Mouse (Mus musculus): ENCODE measurements around the gene Rapgef4. TPM values are rescaled to one million over a fixed set of nuclear protein-coding genes. Genes with fewer than 3 reads are reported as not detected.

Gene Rapgef4
- total and polyA plus RNA-seq, 2 experiments: 66.1 to 223 TPM

GRCm38 (mm10) chr2:72015366-72015765 lies 34.3 kb downstream of the Rapgef4 start:
- Histone ChIP-seq H3K4me1 (ENCODE audit: control insufficient read depth, insufficient read depth, low read length) (no peaks in the 10 kb centered on the region), H3K9ac (ENCODE audit: low read depth, low read length) (no peak overlapping the region), H3K4me3 (ENCODE audit: insufficient read depth, low read depth, low read length) (no peak overlapping the region), H3K79me2 (ENCODE audit: control insufficient read depth, insufficient read depth, low read length) (no peaks in the 10 kb centered on the region), H3K36me3 (ENCODE audit: control insufficient read depth, insufficient read depth, low read length) (no peaks in the 10 kb centered on the region), H3K27ac (replicated peaks; ENCODE audit: insufficient read depth, low read depth, low read length) (no peak overlapping the region), H3K27me3 (ENCODE audit: control insufficient read depth, insufficient read depth, low read length) (no peaks in the 10 kb centered on the region)
- TF ChIP-seq CTCF (IDR thresholded peaks at IDR 0.05; ENCODE audit: low read depth, low read length) (no peak), POLR2A (IDR thresholded peaks at IDR 0.05; ENCODE audit: extremely low read depth, insufficient read depth, low read length) (no peak)
- DNase-seq (ENCODE audit: extremely low read depth, low read depth, low spot score): peak; percentile 24
- 64% methylated on average over 8 of the region's 8 CpGs for WGBS

- Histone ChIP-seq H3K36me3 (ENCODE audit: control insufficient read depth, insufficient read depth, low read length) (no peaks in the 10 kb centered on the region), H3K4me3 (ENCODE audit: insufficient read depth, low read depth, low read length) (no peak overlapping the region), H3K4me1 (ENCODE audit: control insufficient read depth, insufficient read depth, low read length) (no peaks in the 10 kb centered on the region), H3K27ac (replicated peaks; ENCODE audit: insufficient read depth, low read depth, low read length) (no peak overlapping the region), H3K9ac (ENCODE audit: low read depth, low read length) (no peak overlapping the region), H3K79me2 (ENCODE audit: control insufficient read depth, insufficient read depth, low read length) (no peaks in the 10 kb centered on the region), H3K27me3 (ENCODE audit: control insufficient read depth, insufficient read depth, low read length) (no peaks in the 10 kb centered on the region)
- WGBS: 24% methylated on average over 5 of the region's 5 CpGs
- TF ChIP-seq POLR2A (IDR thresholded peaks at IDR 0.05; ENCODE audit: extremely low read depth, insufficient read depth, low read length) (no peak), CTCF (IDR thresholded peaks at IDR 0.05; ENCODE audit: low read depth, low read length) (no peak)
- DNase-seq (ENCODE audit: extremely low read depth, low read depth, low spot score): no peak
Measured at GRCm38 (mm10) chr2:72016013-72016412, 35.0 kb downstream of the Rapgef4 start.

GRCm38 (mm10) chr2:72017168-72017567 lies 36.1 kb downstream of the Rapgef4 start:
- Histone ChIP-seq H3K4me1 (ENCODE audit: control insufficient read depth, insufficient read depth, low read length) (no peaks in the 10 kb centered on the region), H3K79me2 (ENCODE audit: control insufficient read depth, insufficient read depth, low read length) (no peaks in the 10 kb centered on the region), H3K27me3 (ENCODE audit: control insufficient read depth, insufficient read depth, low read length) (no peaks in the 10 kb centered on the region), H3K27ac (replicated peaks; ENCODE audit: insufficient read depth, low read depth, low read length) (no peak overlapping the region), H3K9ac (ENCODE audit: low read depth, low read length) (no peak overlapping the region), H3K4me3 (ENCODE audit: insufficient read depth, low read depth, low read length) (no peak overlapping the region), H3K36me3 (ENCODE audit: control insufficient read depth, insufficient read depth, low read length) (no peaks in the 10 kb centered on the region)
- no peak for DNase-seq (ENCODE audit: extremely low read depth, low read depth, low spot score)
- TF ChIP-seq POLR2A (IDR thresholded peaks at IDR 0.05; ENCODE audit: extremely low read depth, insufficient read depth, low read length) (no peak), CTCF (IDR thresholded peaks at IDR 0.05; ENCODE audit: low read depth, low read length) (no peak)
- 80% methylated on average over 2 of the region's 2 CpGs for WGBS

- WGBS: 56% methylated on average over 1 of the region's 1 CpGs
- Histone ChIP-seq H3K4me1 (ENCODE audit: control insufficient read depth, insufficient read depth, low read length) (no peaks in the 10 kb centered on the region), H3K27me3 (ENCODE audit: control insufficient read depth, insufficient read depth, low read length) (no peaks in the 10 kb centered on the region), H3K9ac (ENCODE audit: low read depth, low read length) (no peak overlapping the region), H3K4me3 (ENCODE audit: insufficient read depth, low read depth, low read length) (no peak overlapping the region), H3K36me3 (ENCODE audit: control insufficient read depth, insufficient read depth, low read length) (no peaks in the 10 kb centered on the region), H3K79me2 (ENCODE audit: control insufficient read depth, insufficient read depth, low read length) (no peaks in the 10 kb centered on the region), H3K27ac (replicated peaks; ENCODE audit: insufficient read depth, low read depth, low read length) (no peak overlapping the region)
- TF ChIP-seq POLR2A (IDR thresholded peaks at IDR 0.05; ENCODE audit: extremely low read depth, insufficient read depth, low read length): no peak
- no peak for DNase-seq (ENCODE audit: extremely low read depth, low read depth, low spot score)
Measured at GRCm38 (mm10) chr2:72018736-72019135, 37.7 kb downstream of the Rapgef4 start.

- H3K9ac ChIP-seq (ENCODE audit: low read depth, low read length): no peak overlapping the region
- no peak for TF ChIP-seq CTCF (IDR thresholded peaks at IDR 0.05; ENCODE audit: low read depth, low read length)
- TF ChIP-seq POLR2A (IDR thresholded peaks at IDR 0.05; ENCODE audit: extremely low read depth, insufficient read depth, low read length): no peak
- no peak overlapping the region for H3K4me3 ChIP-seq (ENCODE audit: insufficient read depth, low read depth, low read length)
- H3K4me1 ChIP-seq (ENCODE audit: control insufficient read depth, insufficient read depth, low read length): no peaks in the 10 kb centered on the region
- H3K27me3 ChIP-seq (ENCODE audit: control insufficient read depth, insufficient read depth, low read length): no peaks in the 10 kb centered on the region
- 91% methylated on average over 15 of the region's 15 CpGs for whole genome bisulfite sequencing
- H3K79me2 ChIP-seq (ENCODE audit: control insufficient read depth, insufficient read depth, low read length): no peaks in the 10 kb centered on the region
- H3K27ac ChIP-seq (replicated peaks; ENCODE audit: insufficient read depth, low read depth, low read length): no peak overlapping the region
- no peak for DNase-seq (ENCODE audit: extremely low read depth, low read depth, low spot score)
- no peaks in the 10 kb centered on the region for H3K36me3 ChIP-seq (ENCODE audit: control insufficient read depth, insufficient read depth, low read length)
Measured at GRCm38 (mm10) chr2:72020755-72021154, 39.7 kb downstream of the Rapgef4 start.

- Histone ChIP-seq H3K27me3 (ENCODE audit: control insufficient read depth, insufficient read depth, low read length) (no peaks in the 10 kb centered on the region), H3K4me3 (ENCODE audit: insufficient read depth, low read depth, low read length) (no peak overlapping the region), H3K36me3 (ENCODE audit: control insufficient read depth, insufficient read depth, low read length) (no peaks in the 10 kb centered on the region), H3K4me1 (ENCODE audit: control insufficient read depth, insufficient read depth, low read length) (no peaks in the 10 kb centered on the region), H3K9ac (ENCODE audit: low read depth, low read length) (no peak overlapping the region), H3K79me2 (ENCODE audit: control insufficient read depth, insufficient read depth, low read length) (no peaks in the 10 kb centered on the region), H3K27ac (replicated peaks; ENCODE audit: insufficient read depth, low read depth, low read length) (no peak overlapping the region)
- no peak for TF ChIP-seq POLR2A (IDR thresholded peaks at IDR 0.05; ENCODE audit: extremely low read depth, insufficient read depth, low read length)
- TF ChIP-seq CTCF (IDR thresholded peaks at IDR 0.05; ENCODE audit: low read depth, low read length): no peak
- WGBS: 93% methylated on average over 5 of the region's 5 CpGs
- no peak for DNase-seq (ENCODE audit: extremely low read depth, low read depth, low spot score)
Measured at GRCm38 (mm10) chr2:72021440-72021839, 40.4 kb downstream of the Rapgef4 start.

All from liver, adult 2 months (tissue).